Mouse (Mus musculus) frontal cortex, postnatal 36 days (tissue): Measurements from ENCODE around the gene Fam198a.

Experiments
- DNase-seq, 2 experiments: peaks; one replicate each; pipeline ENCODE4 v3.0.0; 2022; ENCODE audit warnings: low spot score in 2 of 2

Fam198a gene

GRCm38 (mm10) chr9:121982214-121982613 is 31.4 kb downstream of the Fam198a start:
- no peak for DNase-seq

DNA sequence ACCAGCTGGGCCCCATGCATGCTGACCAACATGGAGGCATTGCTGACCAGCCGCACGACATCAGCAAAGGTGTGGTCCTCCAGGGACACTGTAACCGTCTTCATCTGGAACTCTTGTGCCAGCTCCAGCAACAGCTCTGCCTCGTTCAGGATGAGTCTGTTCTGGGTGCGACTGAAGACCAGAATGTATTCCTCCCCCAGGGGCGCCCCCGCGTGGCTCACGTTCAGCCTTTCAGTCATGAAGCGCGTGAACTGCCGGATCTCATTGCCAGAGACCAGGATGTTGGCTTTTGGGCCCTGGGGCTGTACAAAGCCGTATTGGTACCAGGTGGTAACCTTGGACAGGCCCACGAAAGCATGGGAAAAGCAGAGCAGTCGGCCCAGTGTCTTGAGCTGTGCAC is 31.9 kb downstream of the Fam198a start:
- DNase-seq = no peak

GRCm38 (mm10) chr9:121983504-121983903 is 32.7 kb downstream of the Fam198a start:
- DNase-seq = peak; percentile 75 to 81

DNA sequence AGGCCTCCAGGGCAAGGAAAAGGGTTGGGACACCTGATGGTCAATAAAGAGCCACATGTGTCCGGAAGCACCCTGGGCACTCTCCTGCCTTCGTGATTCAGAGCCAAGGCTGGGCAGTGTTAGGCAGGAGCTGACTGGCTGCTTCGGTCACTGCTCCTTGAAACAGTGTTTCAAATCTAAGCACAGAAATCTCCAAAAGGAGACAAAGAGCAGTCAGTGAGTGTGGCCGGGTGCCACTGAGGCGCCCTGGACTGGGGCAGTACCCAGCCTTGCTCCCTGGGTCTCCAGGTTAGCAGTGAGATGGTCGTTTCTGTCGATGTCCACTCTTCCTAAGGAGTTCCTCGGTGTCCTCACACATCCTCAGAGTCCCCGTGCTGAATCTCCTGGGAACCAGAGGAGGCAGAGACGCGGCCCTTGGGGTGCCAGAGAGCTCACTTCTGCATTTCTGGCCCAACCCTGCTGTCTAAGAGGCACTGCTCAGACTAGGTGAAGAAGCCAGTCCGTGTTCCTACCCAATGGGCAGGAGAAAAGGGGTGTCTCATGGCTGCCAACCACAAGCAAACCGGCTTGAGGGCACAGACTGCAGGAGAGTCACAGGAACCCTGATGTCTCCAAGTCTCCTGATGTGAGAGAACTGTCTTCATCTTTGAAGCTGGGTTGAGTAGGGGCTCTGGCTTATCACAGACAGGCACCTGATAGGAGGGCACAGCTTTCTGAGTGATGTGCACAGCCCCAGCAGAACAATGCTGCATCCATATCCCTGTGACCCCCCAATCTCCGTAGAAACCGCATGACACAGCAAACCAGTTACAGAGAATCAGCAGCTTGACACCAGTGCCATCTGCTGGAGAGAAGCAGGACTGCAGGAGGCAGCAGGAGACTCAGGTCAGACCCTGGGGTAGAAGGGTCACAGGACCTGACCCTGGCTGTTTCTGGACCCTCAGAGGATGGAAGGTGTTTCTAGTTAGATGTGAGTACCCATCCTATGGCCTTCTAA is 34.0 kb downstream of the Fam198a start:
- peak; percentile 76 to 83 for DNase-seq

DNA sequence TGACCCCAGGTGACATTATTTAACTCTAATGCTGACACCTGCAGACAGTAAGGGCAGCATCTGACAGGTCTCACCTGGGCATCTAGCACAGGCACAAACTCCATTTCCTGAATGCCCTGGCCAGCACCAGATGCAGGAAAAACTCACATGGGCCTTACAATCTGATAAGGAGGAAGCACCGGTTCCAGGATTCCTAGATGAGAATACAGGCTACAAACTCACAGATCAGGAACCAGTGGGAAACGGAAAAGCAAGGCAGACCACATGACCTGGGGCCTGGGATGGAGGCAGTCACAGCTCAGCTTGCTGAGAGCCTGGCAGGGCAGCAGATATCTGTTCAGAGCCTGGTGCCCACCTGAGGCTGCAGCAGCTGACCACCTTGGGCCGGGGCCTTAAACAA is 38.1 kb downstream of the Fam198a start:
- no peak for DNase-seq

GRCm38 (mm10) chr9:121989536-121989935 is 38.7 kb downstream of the Fam198a start:
- DNase-seq = no peak

DNA sequence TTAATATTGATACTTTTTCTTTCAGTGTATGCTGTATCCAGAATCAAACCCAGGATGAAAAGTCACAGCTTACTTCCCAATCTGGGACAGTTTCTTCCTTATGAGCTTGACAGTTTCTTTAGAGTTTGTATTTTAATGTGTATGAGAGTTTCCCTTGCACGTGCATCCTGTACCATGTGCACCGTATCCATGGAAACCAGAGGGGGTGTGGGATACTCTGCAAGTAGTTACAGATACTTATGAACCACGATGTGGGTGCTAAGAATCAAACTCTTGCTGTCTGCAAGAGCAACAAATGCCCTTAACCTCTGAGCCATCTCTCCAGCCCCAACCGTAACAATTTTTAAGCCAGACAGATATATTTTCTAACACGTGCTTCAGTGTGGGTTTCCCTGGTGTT is 40.3 kb downstream of the Fam198a start:
- no peak for DNase-seq

DNA sequence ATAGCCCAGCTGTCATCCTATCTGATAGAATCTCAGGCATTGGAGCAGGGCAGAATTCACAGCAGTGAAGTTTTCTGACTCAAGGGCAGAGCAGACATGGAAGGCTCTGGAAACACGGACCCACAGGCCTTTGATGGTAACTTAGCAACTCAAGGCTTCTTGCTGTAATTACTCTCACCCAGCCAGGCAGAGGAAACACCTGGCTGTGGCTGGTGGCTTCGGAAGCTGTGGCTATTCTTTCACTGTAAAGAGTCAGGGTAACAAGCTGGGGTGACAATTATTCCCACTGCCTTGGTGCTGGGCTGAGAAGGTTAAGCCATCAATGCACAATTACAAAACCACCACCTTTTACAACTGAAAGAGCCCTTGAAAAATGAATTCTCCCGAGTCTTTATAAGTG is 42.3 kb downstream of the Fam198a start:
- DNase-seq = no peak

GRCm38 (mm10) chr9:121995077-121995476 is 44.3 kb downstream of the Fam198a start:
- DNase-seq = no peak

DNA sequence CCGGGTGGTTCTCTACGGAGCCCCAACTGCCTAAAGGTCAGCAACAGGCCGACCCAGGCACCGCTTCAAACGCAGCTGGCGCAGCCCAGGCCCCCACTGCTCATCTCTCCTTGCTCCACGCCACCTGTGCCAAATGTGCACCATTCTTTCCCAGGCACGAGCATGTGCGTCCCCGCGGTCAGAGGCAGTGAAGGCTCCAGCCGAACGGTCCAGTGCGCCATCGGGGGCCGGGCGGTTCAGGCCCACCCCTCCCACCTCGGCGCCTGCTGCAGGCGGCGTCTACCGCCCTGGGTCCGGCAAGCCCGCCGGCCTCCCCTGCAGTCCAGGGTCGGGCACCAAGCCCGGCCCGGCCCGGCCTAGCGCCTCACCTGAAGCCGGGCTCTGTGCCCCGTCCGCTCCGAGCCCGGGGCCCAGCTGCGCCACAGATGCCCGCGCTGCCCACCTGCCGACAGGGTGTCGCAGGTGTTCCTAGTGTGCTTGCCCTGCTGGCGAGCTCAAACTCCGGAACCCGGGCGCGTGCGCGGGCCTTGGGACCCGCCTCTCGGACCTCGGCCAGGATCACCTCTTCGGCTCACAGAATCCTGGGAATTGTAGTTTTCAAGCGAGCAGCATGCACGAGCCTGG is 44.8 kb downstream of the Fam198a start:
- DNase-seq = peak; percentile 88 to 90

GRCm38 (mm10) chr9:121997010-121997409 is 46.2 kb downstream of the Fam198a start, which contains the start of gene Pomgnt2:
Gene Pomgnt2 (minus strand): TSS chr9:121997110.
- DNase-seq = no peak

GRCm38 (mm10) chr9:121997978-121998377 is 47.2 kb downstream of the Fam198a start:
- no peak for DNase-seq

DNA sequence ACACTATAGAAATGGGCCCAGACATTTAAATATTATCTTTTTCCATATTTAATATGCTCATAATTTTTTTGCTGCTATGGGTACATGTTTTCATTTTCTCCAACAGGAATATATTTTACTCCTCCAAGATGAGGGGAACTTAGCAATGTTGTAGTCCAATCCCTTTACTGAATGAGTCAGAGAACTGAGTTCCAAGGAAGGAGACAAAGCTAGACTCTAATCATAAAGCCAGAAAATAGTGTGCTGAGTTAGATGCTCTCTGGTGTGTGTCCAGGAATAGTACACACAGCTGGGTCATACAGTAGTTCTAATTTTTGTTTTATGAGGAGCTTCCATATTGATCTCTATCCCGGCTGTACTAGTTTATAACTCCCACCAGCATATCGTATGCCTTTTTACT is 55.4 kb downstream of the Fam198a start:
- DNase-seq = no peak

DNA sequence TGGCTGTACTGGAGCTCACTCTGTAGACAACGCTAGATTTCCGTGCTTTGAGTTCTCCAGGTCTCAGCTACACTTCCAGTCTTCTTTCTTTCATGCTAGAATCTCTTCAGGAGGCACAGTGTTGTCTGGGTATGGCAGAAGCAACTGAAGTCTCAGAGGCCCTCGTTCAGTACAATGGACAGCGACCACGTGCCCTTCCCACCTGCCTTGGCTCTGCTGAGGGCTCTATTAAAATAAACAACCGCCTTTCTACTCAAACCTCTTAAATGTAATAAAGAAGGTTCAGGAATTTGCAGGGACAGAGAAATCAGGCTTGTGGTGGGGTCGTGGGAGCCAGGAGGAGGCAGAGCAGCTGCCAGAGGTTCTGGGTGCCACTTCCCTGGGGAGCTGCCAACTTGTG is 55.8 kb downstream of the Fam198a start:
- DNase-seq = peak in 1 of 2 experiments; percentile 24

DNA sequence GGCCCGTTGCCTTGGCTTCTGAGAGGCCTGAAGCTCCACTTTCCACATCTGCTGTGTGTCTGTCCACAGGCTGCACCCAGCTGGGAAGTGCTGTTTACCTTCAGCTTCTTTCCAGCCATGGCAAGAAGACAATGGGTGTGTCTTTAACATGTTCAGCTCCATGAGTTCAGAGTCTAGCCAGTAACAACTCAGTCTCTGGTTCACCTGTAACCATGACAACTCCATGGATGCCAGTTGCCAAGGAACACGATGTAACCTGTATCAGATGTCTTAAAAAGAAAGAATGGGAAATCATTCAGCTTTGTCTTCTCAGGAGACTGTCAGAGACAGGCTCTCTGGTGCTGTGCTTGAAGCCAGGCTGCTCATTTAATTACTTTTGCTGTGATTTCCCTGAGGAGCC is 58.1 kb downstream of the Fam198a start:
- DNase-seq = no peak

DNA sequence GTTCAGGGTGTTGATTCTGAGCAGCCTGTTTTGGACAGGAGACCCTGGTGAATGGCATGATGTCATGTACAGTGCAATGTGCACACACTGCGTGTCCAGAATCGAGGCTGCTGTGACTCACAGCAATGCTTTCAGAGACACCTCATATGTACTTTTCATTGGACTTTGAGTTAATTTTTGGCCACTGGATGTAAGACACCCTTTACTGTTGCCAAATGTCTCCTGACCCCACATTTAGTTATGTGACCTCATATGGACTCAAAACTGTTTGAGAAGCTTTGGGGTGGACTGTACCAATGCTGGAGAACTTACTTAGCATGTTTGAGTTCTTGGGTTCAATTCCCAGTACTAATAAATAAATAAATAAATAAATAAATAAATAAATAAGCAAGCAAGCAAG is 60.0 kb downstream of the Fam198a start:
- DNase-seq = no peak

GRCm38 (mm10) chr9:122012816-122013215 is 62.0 kb downstream of the Fam198a start:
- DNase-seq = no peak

- DNase-seq = no peak
These were observed 62.8 kb downstream of the Fam198a start for GRCm38 (mm10) chr9:122013629-122014028.

DNA sequence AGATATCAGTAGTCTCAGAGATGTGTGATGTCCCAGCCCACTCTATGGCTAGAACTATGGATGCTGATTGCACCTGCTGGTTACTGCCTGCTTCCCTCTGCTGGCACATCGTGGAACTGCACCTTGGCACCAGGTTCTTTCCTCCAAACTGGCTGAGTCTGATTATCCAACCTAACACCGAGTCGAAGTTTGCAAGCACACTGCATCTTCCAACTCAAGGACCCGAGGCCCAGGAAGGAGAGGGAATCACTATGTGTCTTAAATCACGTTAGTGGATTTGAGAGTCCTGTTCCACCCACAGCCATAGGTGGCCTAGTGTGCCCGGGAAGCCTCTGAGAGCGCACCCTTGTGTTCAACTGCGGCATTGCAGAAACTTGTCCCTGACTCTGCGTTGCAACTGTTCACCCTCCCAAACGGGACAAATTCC is 63.5 kb downstream of the Fam198a start:
- peak; percentile 72 to 81 for DNase-seq

DNA sequence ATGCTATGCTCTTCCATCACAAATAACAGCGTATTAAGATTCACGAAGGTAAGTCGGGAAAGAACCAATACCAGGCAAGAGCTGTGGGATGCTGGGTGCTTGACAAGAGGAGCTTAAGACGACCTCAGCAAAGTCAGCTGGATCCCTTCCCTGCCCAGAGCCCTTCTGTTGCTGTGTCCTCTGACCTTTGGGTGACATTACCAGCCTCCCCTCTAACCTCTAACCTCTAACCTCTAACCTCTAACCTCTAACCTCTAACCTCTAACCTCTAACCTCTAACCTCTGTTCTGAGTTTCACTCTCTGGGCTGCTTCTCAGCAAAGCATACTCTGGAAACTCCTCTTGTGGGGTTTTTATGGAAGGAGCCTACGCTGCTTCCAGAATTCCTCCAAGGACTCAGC is 67.3 kb downstream of the Fam198a start:
- no peak for DNase-seq

DNA sequence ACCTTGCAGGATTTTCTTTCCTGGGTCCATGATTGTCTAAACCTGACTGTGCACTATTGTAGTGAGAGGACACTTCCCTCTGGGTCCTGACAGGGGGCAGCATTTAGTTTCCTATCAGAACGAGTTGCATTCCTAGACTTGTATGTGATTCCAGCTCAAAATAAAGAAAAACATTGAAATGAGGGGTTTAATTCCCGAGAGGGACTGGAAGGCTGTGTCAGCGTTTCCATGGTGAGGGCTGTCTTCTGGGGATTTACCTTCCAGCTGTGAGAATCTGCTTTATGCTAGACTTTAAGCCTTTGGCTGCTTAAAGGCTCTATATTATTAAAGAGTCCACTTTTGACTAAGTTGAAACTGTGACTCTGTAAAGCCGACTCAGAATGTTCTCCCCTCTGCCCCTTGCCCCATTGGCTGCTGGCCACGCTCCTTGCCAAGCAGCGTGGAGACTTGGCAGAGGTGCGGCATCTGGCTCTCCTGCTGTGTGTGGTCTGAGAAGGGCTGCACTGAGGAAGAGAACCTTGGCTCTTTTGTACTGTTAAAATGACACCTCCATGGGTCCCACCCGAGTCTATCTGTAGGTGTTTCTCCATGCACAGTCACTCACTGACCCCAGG is 68.1 kb downstream of the Fam198a start:
- peak in 1 of 2 experiments; percentile 74 for DNase-seq

DNA sequence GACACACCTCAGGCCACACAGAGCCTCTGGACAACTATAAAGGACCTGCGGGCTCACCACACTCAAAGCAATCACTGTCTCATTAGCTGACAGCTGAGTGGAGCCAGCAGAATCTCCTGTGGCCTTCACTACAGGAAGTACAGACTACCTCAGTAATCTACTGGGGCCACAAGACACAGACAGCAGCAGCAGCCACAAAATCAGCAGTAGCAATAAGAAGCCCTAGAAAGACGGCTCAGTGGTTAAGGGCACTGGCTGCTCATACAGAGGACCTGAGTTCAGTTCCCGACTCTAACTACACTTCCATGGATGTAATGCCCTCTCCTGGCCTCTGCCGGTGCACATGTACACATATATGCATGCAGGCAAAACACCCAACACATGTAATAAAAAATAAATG is 69.5 kb downstream of the Fam198a start:
- no peak for DNase-seq
